Mouse (Mus musculus) telencephalon, adult 2 months (tissue): ENCODE data around the gene AC129217.1.
A peak's percentile ranks its signal among the peaks of the same experiment; 100 is the strongest.
"Not testable (repeated sequence)": the region's sequence is repeated elsewhere in the genome, so short reads cannot be mapped to it uniquely, and the experiment has no call there.

Experiments used
- DNase-seq: peaks from one replicate; pipeline ENCODE4 v3.0.0-alpha.2; 2011; ENCODE audit warnings: low read depth, low spot score

AC129217.1 gene

GRCm38 (mm10) chr19:8830664-8831063, 1.1 kb downstream of the AC129217.1 start:
- no peak for DNase-seq

GRCm38 (mm10) chr19:8831262-8831661, 1.7 kb downstream of the AC129217.1 start:
- DNase-seq: no peak

- DNase-seq: no peak
Observed at GRCm38 (mm10) chr19:8832971-8833370, 3.4 kb downstream of the AC129217.1 start.

GRCm38 (mm10) chr19:8836327-8836726, 6.8 kb downstream of the AC129217.1 start:
- DNase-seq: not testable (repeated sequence)

GRCm38 (mm10) chr19:8837251-8837791, 7.7 kb downstream of the AC129217.1 start, which contains the start of gene Bscl2:
Gene Bscl2 (plus strand): TSS chr19:8837467.
- DNase-seq: no peak

- no peak for DNase-seq
Observed at GRCm38 (mm10) chr19:8838041-8838730, 8.6 kb downstream of the AC129217.1 start.

- DNase-seq: peak; percentile 95
Observed at GRCm38 (mm10) chr19:8839103-8839907, 9.7 kb downstream of the AC129217.1 start, which contains the start of gene Gng3. Gene Gng3 (minus strand): TSS chr19:8839194.

- DNase-seq: no peak
Observed at GRCm38 (mm10) chr19:8839908-8840791, 10.6 kb downstream of the AC129217.1 start.

GRCm38 (mm10) chr19:8841012-8841411, 11.4 kb downstream of the AC129217.1 start:
- no peak for DNase-seq

- DNase-seq: no peak
Observed at GRCm38 (mm10) chr19:8842961-8843360, 13.4 kb downstream of the AC129217.1 start.

GRCm38 (mm10) chr19:8844371-8845129, 15.0 kb downstream of the AC129217.1 start:
- no peak for DNase-seq

GRCm38 (mm10) chr19:8848356-8848755, 18.8 kb downstream of the AC129217.1 start:
- DNase-seq: no peak

- no peak for DNase-seq
Observed at GRCm38 (mm10) chr19:8850402-8850901, 20.9 kb downstream of the AC129217.1 start, which contains the start of gene Lrrn4cl. Gene Lrrn4cl (plus strand): TSS chr19:8850768.

GRCm38 (mm10) chr19:8851639-8852038, 22.1 kb downstream of the AC129217.1 start:
- no peak for DNase-seq

- DNase-seq: no peak
Observed at GRCm38 (mm10) chr19:8852236-8852928, 22.8 kb downstream of the AC129217.1 start.

GRCm38 (mm10) chr19:8853117-8853516, 23.5 kb downstream of the AC129217.1 start:
- DNase-seq: no peak

GRCm38 (mm10) chr19:8857689-8858088, 28.1 kb downstream of the AC129217.1 start:
- DNase-seq: no peak

GRCm38 (mm10) chr19:8859018-8859417, 29.4 kb downstream of the AC129217.1 start:
- DNase-seq: no peak

GRCm38 (mm10) chr19:8864265-8864664, 34.7 kb downstream of the AC129217.1 start:
- DNase-seq: no peak

- DNase-seq: not testable (repeated sequence)
Observed at GRCm38 (mm10) chr19:8870381-8870780, 40.8 kb downstream of the AC129217.1 start.
